Mouse (Mus musculus) heart, postnatal 0 days (tissue): ENCODE results near the gene Vipr1. TPM values are rescaled to one million over a fixed set of nuclear protein-coding genes. Genes with fewer than 3 reads are reported as not detected.

Experiments
- ATAC-seq: fragments of 200-750 bp; cut with Nextera tagmentation; 2 replicates; pipeline ENCODE4 v1.8.0; 2017; ENCODE audit warnings: low read depth, moderate number of reproducible peaks, moderate library complexity; ENCODE audit not compliant: insufficient read depth
- DNase-seq: peaks from one replicate; pipeline ENCODE4 v3.0.0-alpha.2; 2016; ENCODE audit warnings: low spot score
- H3K27ac ChIP-seq: fragments of 300-500 bp; sonication (generic); 2 replicates; pipeline ENCODE4 v1.5.1; 2014; ENCODE audit warnings: low read depth, mild to moderate bottlenecking
- H3K27me3 ChIP-seq: fragments of 300-500 bp; sonication (generic); 2 replicates; pipeline ENCODE4 v1.6.1; 2014; ENCODE audit warnings: low read length, mixed read lengths; ENCODE audit not compliant: control insufficient read depth, insufficient read depth
- H3K36me3 ChIP-seq: fragments of 300-500 bp; sonication (generic); replicated peaks from 2 replicates; pipeline ENCODE4 v1.6.1; 2014; ENCODE audit warnings: low read length, mixed read lengths; ENCODE audit not compliant: control insufficient read depth, insufficient read depth
- H3K4me1 ChIP-seq: fragments of 300-500 bp; sonication (generic); 2 replicates; pipeline ENCODE4 v1.6.1; 2014; ENCODE audit warnings: antibody characterized with exemption; ENCODE audit not compliant: control insufficient read depth, insufficient read depth
- H3K4me2 ChIP-seq: fragments of 300-500 bp; sonication (generic); 2 replicates; pipeline ENCODE4 v1.6.1; 2014; ENCODE audit warnings: low read depth, mild to moderate bottlenecking, low read length, moderate library complexity
- H3K4me3 ChIP-seq: fragments of 300-500 bp; sonication (generic); 2 replicates; pipeline ENCODE4 v1.5.1; 2014; ENCODE audit warnings: low read depth, low read length
- H3K9ac ChIP-seq: fragments of 300-500 bp; sonication (generic); replicated peaks from 2 replicates; pipeline ENCODE4 v1.6.1; 2014; ENCODE audit warnings: low read depth, low read length, mixed read lengths
- H3K9me3 ChIP-seq: fragments of 300-500 bp; sonication (generic); replicated peaks from 2 replicates; pipeline ENCODE4 v1.6.1; 2016; ENCODE audit warnings: low read length; ENCODE audit not compliant: control insufficient read depth
- CTCF ChIP-seq: IDR thresholded peaks from 2 replicates; pipeline ENCODE4 v1.5.1; 2016; ENCODE audit warnings: antibody characterized with exemption, control low read depth, low read depth
- EP300 ChIP-seq: IDR thresholded peaks from 2 replicates; pipeline ENCODE4 v1.6.1; 2016; ENCODE audit warnings: antibody characterized with exemption, low read depth
- WGBS: fragments of 180-500 bp; shearing (Covaris S2); extraction: QIAGEN DNeasy Blood & Tissue Kit; methylation state at CpG from one replicate; pipeline ENCODE4 v1.1.7; 2014; 5-methylcytosine and 5-hydroxymethylcytosine counted together
- polyA plus RNA-seq: library from polyadenylated mRNA; unstranded; fragments of >200 nt; fragmentation: Nextera tagmentation; extraction: Ambion mirVana; gene quantifications from 2 replicates; pipeline ENCODE4 v1.2.1, GENCODE M21; 2015
- total RNA-seq: library from RNA; depleted of rRNA; stranded (reverse); fragments of >200 nt; gene quantifications from 2 replicates; pipeline ENCODE4 v1.2.3, GENCODE M21; 2014; ENCODE audit warnings: low replicate concordance

The Vipr1 gene
- total and polyA plus RNA-seq, 2 experiments from 2014 or later, result 0.40 to 1.3 TPM

DNA sequence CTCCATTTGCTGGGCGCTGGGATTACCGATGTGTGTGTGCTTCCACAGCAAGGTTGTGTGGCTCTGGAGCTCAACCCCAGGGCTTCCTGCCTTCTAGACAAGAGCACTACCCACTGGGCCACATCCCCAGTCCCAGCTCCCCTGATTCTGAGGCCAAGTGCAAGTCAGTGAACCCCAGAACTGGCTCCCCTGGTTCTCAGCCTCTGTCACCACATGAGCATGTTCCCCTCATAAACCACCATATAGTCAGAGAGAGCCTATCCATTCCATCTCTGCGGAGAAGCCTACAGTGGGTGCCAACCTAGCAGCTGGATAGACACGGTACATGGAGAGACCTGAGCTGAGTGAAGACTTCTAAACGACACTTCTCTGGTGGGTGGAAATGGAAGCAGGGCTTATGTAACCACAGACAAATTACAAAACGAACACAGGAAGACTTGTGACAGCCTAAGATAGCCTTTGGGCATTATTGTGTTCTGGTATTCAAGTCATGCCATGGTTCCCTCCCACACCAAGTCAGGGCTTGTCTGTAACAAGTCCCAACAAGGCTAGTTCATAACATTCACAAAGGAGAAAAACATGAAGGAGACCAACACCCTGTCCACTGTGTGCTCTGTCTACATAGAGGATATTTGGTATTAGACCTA is 63.6 kb downstream of the Vipr1 start:
- Histone ChIP-seq H3K9ac (no peak overlapping the region), H3K36me3 (no peaks in the 10 kb centered on the region), H3K4me2 (no peak overlapping the region), H3K27ac (no peak overlapping the region; the same call in 1 of the 2 replicates), H3K4me3 (no peak overlapping the region), H3K9me3 (no peaks in the 10 kb centered on the region), H3K4me1 (peaks cover 6% of the 10 kb centered on the region), H3K27me3 (no peaks in the 10 kb centered on the region)
- DNase-seq, result no peak
- 75% methylated on average over 6 of the region's 6 CpGs for WGBS
- TF ChIP-seq CTCF (no peak), EP300 (no peak)
- no peak for ATAC-seq

DNA sequence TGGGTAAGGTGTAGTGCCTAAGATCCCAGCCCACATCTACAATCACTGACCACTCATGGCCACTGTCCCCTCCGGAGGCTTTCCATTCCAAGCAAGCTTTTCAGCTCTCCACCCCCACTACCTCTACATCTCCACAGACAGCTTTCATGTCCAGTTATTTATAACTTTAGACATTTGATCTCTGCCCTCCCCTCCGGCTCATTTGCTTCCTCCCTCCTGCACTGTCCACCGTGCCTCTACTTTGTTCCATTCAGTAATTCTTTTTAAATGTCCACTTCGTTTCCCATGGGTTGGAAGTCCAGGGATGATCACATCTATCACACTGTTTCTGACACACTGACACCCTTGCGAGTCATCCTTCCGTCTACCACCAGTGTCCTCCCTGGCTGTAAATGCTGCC is 65.3 kb downstream of the Vipr1 start:
- no peak overlapping the region for H3K9ac ChIP-seq
- no peaks in the 10 kb centered on the region for H3K27me3 ChIP-seq
- ATAC-seq (no peak), DNase-seq (no peak)
- no peak overlapping the region for H3K4me2 ChIP-seq
- peaks cover 15% of the 10 kb centered on the region for H3K4me1 ChIP-seq
- H3K9me3 ChIP-seq, result no peaks in the 10 kb centered on the region
- TF ChIP-seq CTCF (no peak), EP300 (no peak)
- no peak overlapping the region for H3K4me3 ChIP-seq
- peaks cover 2% of the 10 kb centered on the region for H3K36me3 ChIP-seq
- WGBS, result 33% methylated on average over 6 of the region's 6 CpGs
- no peak overlapping the region for H3K27ac ChIP-seq

DNA sequence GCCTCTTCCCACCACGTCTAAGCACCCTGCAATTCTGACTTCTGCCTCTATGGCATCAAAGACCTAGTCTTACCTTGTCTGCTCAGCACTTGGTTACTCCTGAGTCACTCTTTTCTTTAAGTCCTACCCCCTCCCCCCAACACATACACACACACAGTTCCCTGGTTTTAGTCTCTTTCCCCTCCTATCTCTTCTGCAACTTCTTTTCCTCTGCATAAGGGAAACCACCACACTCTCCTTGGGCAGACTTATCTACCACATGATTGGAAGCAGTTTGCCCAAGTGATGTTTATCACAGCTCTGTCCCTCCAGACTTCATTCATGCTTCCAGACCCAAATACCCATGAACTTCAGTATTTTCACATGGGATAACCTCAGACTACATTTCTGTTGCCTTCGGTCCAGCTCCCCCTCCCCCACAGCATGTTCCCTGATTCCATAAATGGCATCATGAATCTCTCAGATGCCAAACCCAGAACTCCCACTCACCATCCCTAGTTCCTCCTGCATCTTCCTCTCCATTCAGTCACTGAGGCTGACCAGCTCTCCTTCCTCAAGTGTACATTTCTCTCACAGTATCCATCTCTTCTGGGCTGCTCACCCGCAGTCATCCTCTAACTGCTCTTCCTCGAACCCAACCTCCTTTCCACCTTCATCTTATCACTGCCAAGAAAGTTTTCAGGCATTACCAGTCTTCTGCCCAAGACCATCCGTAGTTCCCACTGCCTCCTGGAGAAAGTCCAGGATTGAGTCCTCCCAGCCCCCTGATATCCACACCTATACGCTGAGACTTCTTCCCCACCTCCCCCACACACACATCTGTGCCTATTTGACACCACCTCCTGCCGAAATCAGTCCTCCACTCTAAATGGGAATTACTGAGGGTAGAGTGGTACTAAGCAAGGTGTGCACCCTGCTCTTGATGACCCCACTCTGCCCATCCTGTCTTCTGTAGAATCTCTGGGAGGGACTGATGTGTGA is 66.3 kb downstream of the Vipr1 start:
- Histone ChIP-seq H3K36me3 (peaks cover 12% of the 10 kb centered on the region), H3K9me3 (no peaks in the 10 kb centered on the region), H3K9ac (no peak overlapping the region), H3K4me1 (peaks cover 15% of the 10 kb centered on the region), H3K4me2 (no peak overlapping the region), H3K27me3 (no peaks in the 10 kb centered on the region), H3K4me3 (no peak overlapping the region), H3K27ac (no peak overlapping the region)
- DNase-seq, result no peak
- ATAC-seq, result no peak
- 56% methylated on average over 7 of the region's 7 CpGs for WGBS
- no peak for TF ChIP-seq CTCF
- no peak for TF ChIP-seq EP300

GRCm38 (mm10) chr9:121709898-121710583 is 67.5 kb downstream of the Vipr1 start, which contains the start of gene Ss18l2:
Ss18l2 (plus strand) TSS chr9:121710329.
- TF ChIP-seq EP300 (peak; percentile 83; the same call in 1 of the 2 replicates), CTCF (no peak)
- Histone ChIP-seq H3K36me3 (peaks cover 12% of the 10 kb centered on the region), H3K9ac (peak within 1 kb of the TSS; percentile 85), H3K4me1 (peaks cover 12% of the 10 kb centered on the region), H3K4me3 (peak within 1 kb of the TSS; percentile 71), H3K9me3 (no peaks in the 10 kb centered on the region), H3K27me3 (no peaks in the 10 kb centered on the region), H3K27ac (peak within 1 kb of the TSS; percentile 98), H3K4me2 (peak within 1 kb of the TSS; percentile 75)
- WGBS, result 5% methylated on average over 37 of the region's 37 CpGs
- ATAC-seq (peak; percentile 100), DNase-seq (peak; percentile 99)

- Histone ChIP-seq H3K36me3 (peaks cover 12% of the 10 kb centered on the region), H3K9me3 (no peaks in the 10 kb centered on the region), H3K4me3 (peak overlapping the region; percentile 71), H3K4me1 (peaks cover 12% of the 10 kb centered on the region), H3K27me3 (no peaks in the 10 kb centered on the region), H3K27ac (peak overlapping the region; percentile 98), H3K9ac (peak overlapping the region; percentile 85), H3K4me2 (peak overlapping the region; percentile 75)
- whole genome bisulfite sequencing, result 0% methylated on average over 18 of the region's 18 CpGs
- ATAC-seq (peak; percentile 44), DNase-seq (peak; percentile 51)
- TF ChIP-seq EP300, result no peak
- TF ChIP-seq CTCF, result no peak
Observed at GRCm38 (mm10) chr9:121710584-121710975, 68.1 kb downstream of the Vipr1 start.
